Mouse (Mus musculus): ENCODE measurements around the gene Msmb.

Gene Msmb

DNA sequence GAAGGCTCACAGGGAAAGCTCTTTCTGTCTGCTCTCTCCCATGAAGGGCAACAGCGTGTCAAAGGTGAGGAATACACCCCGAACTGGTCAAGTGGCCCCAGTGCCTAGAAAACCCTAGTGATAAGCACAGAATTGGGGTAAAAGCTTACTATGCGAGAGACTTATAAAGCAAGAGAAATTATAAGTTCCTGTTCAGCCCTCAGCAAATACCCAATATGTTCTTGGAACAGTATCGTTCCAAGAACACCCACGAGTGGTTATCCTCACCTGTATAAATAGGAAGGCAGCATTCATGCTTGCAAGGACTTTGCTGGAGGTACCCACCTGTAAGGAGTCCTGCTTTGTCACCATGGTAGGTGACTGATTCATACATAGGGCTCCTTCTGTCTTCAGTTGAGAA lies at the start of gene Msmb:
Msmb (plus strand) TSS at position 301 of the 400 bp plus-strand sequence.
- ChIA-PET POLR2A (interaction anchor here in 3 of 4 experiments (0.5 to 2.8 kb wide), 17 partner anchors 8 to 535 kb away, joined by 3 to 9 read pairs (median 5); partner anchors contain the start of genes Ncoa4 (in 2 of the 3), Dph3 (in 1 of the 3), Oxnad1 (in 1 of the 3) and Parg (in 1 of the 3)), CTCF (no interaction called here)

DNA sequence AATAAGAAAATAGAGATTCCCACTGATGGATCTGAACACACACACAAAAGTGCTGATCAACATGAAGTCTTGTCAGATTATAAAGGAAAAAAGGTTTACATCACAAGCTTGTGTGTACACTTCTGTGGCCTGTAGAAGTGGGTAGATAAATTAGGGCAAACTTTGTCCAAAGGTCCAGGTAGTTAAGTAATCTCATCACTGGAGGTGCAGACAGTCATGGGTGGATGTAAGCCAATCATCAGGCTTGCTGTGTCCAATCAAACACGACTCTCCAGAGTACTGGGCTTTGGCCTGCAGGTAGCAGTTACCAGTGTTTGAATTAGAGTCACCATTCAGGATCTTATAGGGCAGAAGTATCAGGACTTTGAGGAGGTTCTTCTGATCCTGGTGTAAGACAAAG lies 48.8 kb upstream of the Msmb start:
- ChIA-PET CTCF (no interaction called here), POLR2A (interaction anchor here in 1 of 4 experiments (1.2 to 1.7 kb wide), 3 partner anchors 8 to 108 kb away, joined by 3 to 6 read pairs (median 4); partner anchors contain the start of genes Dph3, Oxnad1, Parg and Timm23)

- ChIA-PET POLR2A (interaction anchor here in 2 of 4 experiments (0.8 to 1.7 kb wide), 6 partner anchors 9 to 238 kb away, joined by 3 to 6 read pairs (median 4); partner anchors contain the start of genes Dph3 (in 1 of the 2), Oxnad1 (in 1 of the 2), Parg (in 1 of the 2) and Timm23 (in 1 of the 2)), CTCF (no interaction called here)
These were observed 48.2 kb upstream of the Msmb start for GRCm38 (mm10) chr14:32093500-32094117.

DNA sequence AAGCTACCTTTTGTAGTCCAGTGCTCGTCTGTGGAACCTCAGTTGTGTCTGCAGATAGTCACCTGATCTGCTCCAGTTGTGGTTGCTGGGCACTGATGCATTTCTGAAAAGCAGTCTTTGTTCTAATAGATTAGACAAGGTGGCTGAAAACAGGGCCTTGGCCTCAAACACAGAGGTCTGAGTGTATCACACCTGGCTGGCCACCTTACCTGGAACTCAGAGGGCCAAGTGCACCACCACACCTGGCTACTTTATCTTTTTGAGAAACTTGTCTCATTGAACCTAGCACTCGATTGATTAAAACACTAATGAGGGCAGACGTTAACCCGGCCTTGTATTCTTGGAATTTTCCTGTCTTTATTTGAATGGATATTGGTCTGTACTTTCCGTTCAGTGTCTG lies 46.2 kb upstream of the Msmb start:
- ChIA-PET POLR2A (interaction anchor here in 1 of 4 experiments (1.2 to 2.1 kb wide), 2 partner anchors 11 to 63 kb away, joined by 3 to 4 read pairs; partner anchors contain the start of gene Ncoa4), CTCF (no interaction called here)

- CTCF ChIA-PET: interaction anchor here in 1 of 4 experiments (0.6 kb wide), 1 partner anchor 10 kb away, joined by 13 read pairs; no protein-coding TSS in a partner anchor
- POLR2A ChIA-PET: interaction anchor here in 1 of 4 experiments (2.1 kb wide), 1 partner anchor 62 kb away, joined by 4 read pairs; the partner anchor contains the start of gene Ncoa4
These were observed 45.1 kb upstream of the Msmb start for GRCm38 (mm10) chr14:32096740-32097139.

DNA sequence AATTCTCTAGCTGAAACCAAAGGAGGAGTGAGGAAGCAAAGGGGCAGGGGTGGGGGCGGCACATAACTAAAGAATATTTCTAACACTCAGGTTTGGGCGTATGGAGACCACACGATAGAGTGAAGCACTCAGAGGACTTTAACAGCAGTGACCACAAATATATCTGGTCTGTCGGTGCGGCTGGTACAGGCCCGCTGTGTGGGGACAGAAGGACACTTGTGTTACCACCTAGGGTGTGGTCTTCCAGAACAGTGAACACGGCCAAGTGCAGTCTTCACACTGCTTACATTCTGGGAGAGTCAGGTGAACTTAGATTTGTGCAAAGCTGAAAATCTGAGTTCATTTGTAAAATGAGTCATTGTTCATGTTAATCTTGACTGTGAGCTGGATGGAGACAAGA lies 44.1 kb upstream of the Msmb start:
- POLR2A ChIA-PET: interaction anchor here in 2 of 4 experiments (1.0 to 1.1 kb wide), 2 partner anchors 19 to 36 kb away, joined by 3 to 4 read pairs; no protein-coding TSS in a partner anchor
- CTCF ChIA-PET: interaction anchor here in 1 of 4 experiments (0.6 kb wide), 1 partner anchor 10 kb away, joined by 8 read pairs; no protein-coding TSS in a partner anchor

DNA sequence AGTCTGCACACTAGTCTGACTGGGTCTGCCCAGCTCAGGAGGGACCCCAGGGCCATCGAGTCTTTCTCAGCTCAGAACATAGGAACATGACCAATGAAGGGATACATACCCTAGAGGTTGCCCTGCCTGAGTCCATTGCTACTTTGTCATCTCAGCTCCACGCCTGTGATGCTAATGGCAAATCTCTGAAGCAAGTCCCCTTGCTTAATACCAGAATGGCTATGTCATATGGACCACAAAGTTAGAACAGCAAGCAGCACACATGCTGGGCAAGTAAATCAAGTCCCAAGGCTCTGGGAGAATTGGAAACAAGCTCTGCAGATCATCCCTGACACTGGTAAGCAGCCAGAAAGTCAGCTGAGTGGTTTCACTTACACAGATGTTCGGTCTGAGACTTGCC lies 42.9 kb upstream of the Msmb start:
- ChIA-PET CTCF (interaction anchor here in 1 of 4 experiments (0.6 kb wide), 1 partner anchor 131 kb away, joined by 3 read pairs; no protein-coding TSS in a partner anchor), POLR2A (interaction anchor here in 3 of 4 experiments (0.6 to 2.1 kb wide), 8 partner anchors 11 to 98 kb away, joined by 3 to 13 read pairs (median 4); partner anchors contain the start of genes Dph3 (in 1 of the 3), Ncoa4 (in 1 of the 3) and Oxnad1 (in 1 of the 3))

DNA sequence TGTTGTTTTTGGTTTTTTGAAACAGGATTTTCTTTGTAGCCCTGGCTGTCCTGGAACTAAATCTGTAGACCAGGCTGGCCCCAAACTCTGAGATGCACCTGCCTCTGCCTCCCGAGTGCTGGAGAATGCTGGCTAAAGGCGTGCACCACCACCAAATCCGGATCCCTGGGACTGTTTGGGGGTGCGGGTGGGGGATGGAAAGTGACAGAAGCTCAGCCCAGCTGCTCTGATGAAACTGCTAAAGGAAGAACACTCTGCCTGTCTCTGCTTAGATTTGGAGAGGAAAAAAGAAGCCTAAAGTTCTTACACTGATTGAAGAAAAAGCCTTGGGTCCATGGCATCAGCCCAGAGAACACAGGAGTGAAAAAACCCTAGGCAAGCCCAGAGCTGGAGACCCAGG lies 38.3 kb upstream of the Msmb start:
- POLR2A ChIA-PET: interaction anchor here in 2 of 4 experiments (0.5 to 2.8 kb wide), 16 partner anchors 8 to 442 kb away, joined by 3 to 13 read pairs (median 4); partner anchors contain the start of genes Dph3 (in 2 of the 2), Ncoa4 (in 2 of the 2) and Oxnad1 (in 2 of the 2)
- CTCF ChIA-PET: interaction anchor here in 1 of 4 experiments (0.6 to 1.5 kb wide), 2 partner anchors 16 to 89 kb away, joined by 3 read pairs; no protein-coding TSS in a partner anchor

DNA sequence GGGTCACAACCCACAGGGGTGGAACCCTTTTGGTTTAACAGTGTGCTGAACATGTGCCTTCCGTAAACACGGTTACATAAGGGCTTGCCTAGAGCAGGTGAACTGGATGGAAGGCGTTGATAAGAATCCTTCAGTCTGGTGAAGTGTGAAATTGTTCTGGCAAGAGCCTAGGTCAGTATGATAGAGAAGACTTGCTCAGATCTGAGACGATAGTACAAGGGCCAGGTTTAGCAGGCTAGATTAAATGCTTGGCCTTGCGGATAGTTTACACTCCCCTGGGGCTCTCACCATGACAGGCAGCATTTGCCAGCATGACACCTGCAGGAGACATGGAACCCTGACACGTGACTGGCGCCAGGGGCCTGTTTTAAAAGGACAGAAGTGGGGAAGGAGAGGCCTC lies 36.2 kb upstream of the Msmb start:
- CTCF ChIA-PET: interaction anchor here in 2 of 4 experiments (0.9 to 1.1 kb wide), 2 partner anchors 21 to 87 kb away, joined by 4 to 5 read pairs; partner anchors contain the start of gene Oxnad1 (in 1 of the 2)

DNA sequence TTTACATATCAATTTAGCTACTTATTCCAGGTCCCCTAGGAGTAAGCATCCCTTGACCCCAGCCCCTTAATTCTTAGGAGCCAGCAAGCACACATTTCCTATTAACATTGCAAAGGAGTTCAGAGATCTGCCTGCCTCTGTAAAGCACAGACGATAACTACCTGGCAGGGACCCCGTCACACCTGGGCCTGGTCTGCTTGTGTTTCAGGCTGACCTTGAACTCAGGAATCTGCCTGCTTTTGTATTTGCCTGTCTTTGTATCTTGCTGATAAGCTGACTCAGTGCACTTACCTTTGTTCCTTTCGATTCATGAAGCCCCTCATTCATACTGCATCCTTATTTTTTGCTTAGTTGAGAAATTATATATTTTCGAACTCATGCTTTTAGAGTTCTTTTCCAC lies 34.9 kb upstream of the Msmb start:
- ChIA-PET POLR2A (interaction anchor here (0.6 to 2.6 kb wide), 29 partner anchors 14 to 419 kb away, joined by 3 to 19 read pairs (median 4); partner anchors contain the start of genes Ncoa4 (in 3 of the 4), Dph3 (in 1 of the 4), Oxnad1 (in 1 of the 4) and Parg (in 1 of the 4)), CTCF (interaction anchor here in 3 of 4 experiments (0.6 to 1.1 kb wide), 4 partner anchors 10 to 162 kb away, joined by 4 to 13 read pairs (median 4); no protein-coding TSS in a partner anchor)

More for the DNA sequence above, 36.2 kb upstream of the Msmb start:
- POLR2A ChIA-PET: interaction anchor here (0.6 to 2.6 kb wide), 24 partner anchors 10 to 763 kb away, joined by 3 to 19 read pairs (median 4); partner anchors contain the start of genes Dph3 (in 2 of the 4), Ncoa4 (in 2 of the 4), Hacl1 (in 1 of the 4) and Oxnad1 (in 1 of the 4)

GRCm38 (mm10) chr14:32112124-32112523 lies 29.7 kb upstream of the Msmb start:
- POLR2A ChIA-PET: interaction anchor here in 3 of 4 experiments (0.6 to 2.9 kb wide), 14 partner anchors 9 to 402 kb away, joined by 3 to 20 read pairs (median 4); partner anchors contain the start of genes Dph3 (in 1 of the 3) and Oxnad1 (in 1 of the 3)

DNA sequence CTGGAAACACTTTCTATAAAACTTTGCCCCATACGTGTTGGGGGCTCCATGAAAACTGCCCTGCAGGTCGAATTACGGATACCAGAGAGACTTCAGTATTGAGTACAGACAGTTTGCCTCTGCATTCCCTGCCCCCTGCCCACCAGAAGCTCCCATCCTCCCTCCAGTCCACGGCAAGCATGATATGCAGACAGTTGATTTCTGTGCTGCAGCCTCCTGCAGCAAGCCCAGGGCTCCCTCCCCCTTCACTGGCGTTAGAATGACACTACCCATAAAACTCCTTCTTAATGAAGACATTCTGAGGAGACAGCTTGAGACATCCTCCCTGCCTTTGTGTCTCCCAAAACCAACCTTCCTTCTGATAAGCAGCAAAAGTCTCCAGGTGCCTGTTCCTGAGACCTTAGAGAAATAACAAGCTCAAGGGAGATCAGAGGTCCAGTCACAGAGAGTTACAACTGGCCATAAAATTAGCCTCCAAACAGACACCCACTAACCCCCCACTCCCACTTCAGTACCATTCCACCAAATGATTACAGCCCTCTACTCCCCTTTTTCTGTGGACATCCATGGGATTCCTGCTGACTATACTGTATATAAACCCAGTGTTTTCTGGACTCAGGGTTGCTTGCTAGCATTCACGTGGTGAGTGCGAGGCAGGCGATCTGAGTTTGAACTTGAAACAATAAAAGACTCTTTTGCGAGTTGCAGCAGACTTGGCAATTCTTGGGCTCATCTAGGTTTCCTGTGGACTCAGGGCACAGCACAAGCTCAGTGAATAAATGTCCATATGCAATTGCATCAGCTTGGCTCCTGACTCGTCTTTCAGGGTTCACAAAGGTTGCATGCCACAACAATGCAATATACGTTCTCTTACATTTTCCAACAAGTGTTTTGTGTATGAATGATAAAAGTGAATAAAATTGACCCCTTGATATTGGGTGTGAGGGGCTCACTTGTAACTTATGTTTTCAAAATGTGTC lies 20.6 kb upstream of the Msmb start:
- POLR2A ChIA-PET: interaction anchor here (0.5 to 6.9 kb wide), 22 partner anchors 9 to 169 kb away, joined by 3 to 54 read pairs (median 3); partner anchors contain the start of genes Dph3 (in 1 of the 4), Ncoa4 (in 1 of the 4) and Oxnad1 (in 1 of the 4)
- CTCF ChIA-PET: interaction anchor here (0.6 to 3.1 kb wide), 7 partner anchors 9 to 127 kb away, joined by 3 to 18 read pairs (median 3); partner anchors contain the start of gene Oxnad1 (in 1 of the 4)

More at GRCm38 (mm10) chr14:32112124-32112523, 29.7 kb upstream of the Msmb start:
- CTCF ChIA-PET: interaction anchor here in 3 of 4 experiments (0.6 to 3.2 kb wide), 4 partner anchors 10 to 979 kb away, joined by 4 to 18 read pairs (median 5); partner anchors contain the start of gene Dph3 (in 1 of the 3)

DNA sequence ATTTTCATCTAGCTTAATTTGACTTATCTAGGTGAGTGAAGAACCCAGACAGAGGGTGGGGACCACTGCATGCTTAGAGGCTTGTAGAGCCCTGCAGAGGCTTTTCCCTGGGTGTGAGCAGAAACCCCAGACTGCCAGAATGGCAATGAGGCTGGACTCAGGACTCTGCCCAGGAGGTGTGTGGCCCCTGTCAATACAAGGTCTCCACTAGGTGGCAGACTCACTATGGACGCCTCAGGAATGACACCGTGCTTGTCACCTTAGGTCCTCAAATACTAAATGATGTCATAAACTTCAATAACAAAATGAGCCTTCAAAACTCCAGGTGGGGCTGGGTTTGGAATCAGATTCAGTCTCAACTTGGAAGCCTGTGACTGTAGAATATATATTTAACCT lies 19.9 kb upstream of the Msmb start:
- POLR2A ChIA-PET: interaction anchor here in 3 of 4 experiments (0.8 to 6.9 kb wide), 15 partner anchors 10 to 76 kb away, joined by 3 to 54 read pairs (median 6); partner anchors contain the start of genes Dph3 (in 1 of the 3), Ncoa4 (in 1 of the 3) and Oxnad1 (in 1 of the 3)
- CTCF ChIA-PET: interaction anchor here (0.6 to 3.1 kb wide), 8 partner anchors 8 to 710 kb away, joined by 3 to 18 read pairs (median 3); partner anchors contain the start of gene Oxnad1 (in 1 of the 4)

DNA sequence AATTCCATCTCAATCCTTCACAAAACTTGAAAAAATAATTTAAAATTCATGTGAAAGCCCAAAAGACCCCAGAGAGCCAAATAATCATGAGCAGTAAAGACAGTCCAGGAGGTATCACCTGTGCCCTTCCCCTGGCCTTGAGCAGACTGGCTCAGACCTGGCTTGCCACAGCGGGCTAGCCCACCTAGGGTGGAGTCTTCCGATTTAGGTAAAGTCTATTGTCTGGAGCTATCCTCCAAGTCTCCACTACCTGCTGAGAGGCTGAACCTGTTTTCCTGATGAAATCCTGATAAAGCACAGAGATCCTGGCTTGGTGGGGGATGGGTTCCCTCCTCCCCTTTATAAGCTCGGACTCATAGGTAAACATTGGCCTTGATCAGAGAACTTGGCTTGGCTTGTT lies 17.6 kb upstream of the Msmb start:
- ChIA-PET CTCF (no interaction called here), POLR2A (interaction anchor here (0.7 to 6.9 kb wide), 27 partner anchors 10 to 80 kb away, joined by 3 to 54 read pairs (median 5); partner anchors contain the start of genes Ncoa4 (in 2 of the 4), Dph3 (in 1 of the 4), Msmb (in 1 of the 4) and Oxnad1 (in 1 of the 4))

DNA sequence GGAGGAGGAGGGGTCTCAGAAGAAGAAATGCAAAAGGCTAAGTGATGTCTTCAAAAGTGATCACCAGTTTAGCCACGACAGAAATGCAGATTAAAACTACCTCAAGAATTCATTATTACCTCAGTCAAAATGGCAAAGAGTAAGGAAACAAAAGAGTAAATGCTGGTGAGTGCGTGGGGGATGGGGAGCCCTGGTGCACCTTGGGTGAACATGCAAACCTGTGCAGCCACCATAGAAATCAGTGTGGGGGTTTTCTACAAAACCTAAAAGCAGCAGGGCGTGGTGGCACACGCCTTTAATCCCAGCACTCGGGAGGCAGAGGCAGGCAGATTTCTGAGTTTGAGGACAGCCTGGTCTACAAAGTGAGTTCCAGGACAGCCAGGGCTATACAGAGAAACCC lies 16.6 kb upstream of the Msmb start:
- CTCF ChIA-PET: interaction anchor here in 1 of 4 experiments (1.3 kb wide), 1 partner anchor 9 kb away, joined by 4 read pairs; no protein-coding TSS in a partner anchor

DNA sequence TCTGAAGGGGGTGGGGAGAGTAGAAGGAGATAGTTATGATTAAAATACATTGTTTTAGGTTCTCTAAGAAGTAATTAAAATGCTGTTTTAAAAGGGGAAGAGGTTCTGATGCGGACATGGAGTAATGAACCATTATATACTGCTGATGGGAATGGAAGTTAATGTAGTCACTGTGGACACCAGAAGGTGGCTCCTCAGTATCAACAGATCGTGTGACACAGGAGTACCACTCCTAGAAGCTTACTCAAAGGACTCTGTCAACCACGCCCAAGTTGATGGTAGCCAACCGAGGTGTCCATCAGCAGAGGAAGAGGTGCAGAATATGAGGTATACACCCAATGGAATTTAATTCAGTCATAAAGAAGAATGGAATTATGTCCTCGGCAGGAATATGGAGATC lies 13.4 kb upstream of the Msmb start:
- ChIA-PET CTCF (no interaction called here), POLR2A (interaction anchor here in 2 of 4 experiments (1.1 to 1.5 kb wide), 4 partner anchors 31 to 72 kb away, joined by 3 to 8 read pairs (median 3); partner anchors contain the start of gene Ncoa4 (in 2 of the 2))

More for the DNA sequence above, 16.6 kb upstream of the Msmb start:
- POLR2A ChIA-PET: interaction anchor here in 3 of 4 experiments (0.6 to 6.9 kb wide), 18 partner anchors 9 to 192 kb away, joined by 3 to 54 read pairs (median 5); partner anchors contain the start of gene Ncoa4 (in 3 of the 3)

GRCm38 (mm10) chr14:32131836-32132235 lies 10.0 kb upstream of the Msmb start:
- ChIA-PET CTCF (no interaction called here), POLR2A (interaction anchor here in 2 of 4 experiments (0.8 to 1.3 kb wide), 5 partner anchors 15 to 61 kb away, joined by 3 to 4 read pairs (median 3); partner anchors contain the start of gene Ncoa4 (in 1 of the 2))

All from embryonic stem cell, embryonic (primary cell).